Mouse (Mus musculus) heart, adult 2 months (tissue): Measurements from ENCODE around the gene Angptl8.

Experiments used
- CTCF ChIP-seq: fragments of 200-600 bp; IDR thresholded peaks from 2 replicates; pipeline ENCODE4 v1.8.1; 2022; ENCODE audit warnings: antibody characterized with exemption, mild to moderate bottlenecking, moderate library complexity
- EP300 ChIP-seq: fragments of 200-500 bp; IDR thresholded peaks from 2 replicates; pipeline ENCODE4 v1.6.1; 2011; ENCODE audit warnings: low read depth, low read length, control low read depth; ENCODE audit not compliant: insufficient read depth

GRCm38 (mm10) chr9:21792644-21793043 lies 42.7 kb upstream of the Angptl8 start:
- no peak for TF ChIP-seq CTCF
- TF ChIP-seq EP300 = no peak
